Comparison of ENCODE assay signal across 14 mouse cellular contexts in the genomic region with DNA sequence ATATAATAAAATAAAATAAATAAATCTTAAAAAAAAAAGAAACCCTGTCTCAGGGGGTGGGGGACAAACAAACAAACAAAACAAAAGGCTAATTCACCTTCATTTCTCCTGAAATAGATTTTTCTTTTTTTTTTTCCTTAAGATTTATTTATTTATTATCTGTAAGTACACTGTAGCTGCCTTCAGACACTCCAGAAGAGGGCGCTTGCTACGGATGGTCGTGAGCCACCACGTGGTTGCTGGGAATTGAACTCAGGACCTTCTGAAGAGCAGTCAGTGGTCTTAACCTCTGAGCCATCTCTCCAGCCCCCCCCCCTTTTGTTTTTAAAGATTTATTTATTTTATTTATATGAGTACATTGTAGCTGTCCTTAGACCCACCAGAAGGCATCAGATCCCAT. TPM values are rescaled to one million over a fixed set of nuclear protein-coding genes. Genes with fewer than 3 reads are reported as not detected.
DNase-seq lines count a peak whose midpoint lies in the region; ATAC-seq and TF ChIP-seq lines count a peak whose summit lies in the region.
"Had no signal": no experiment of that assay in that cellular context is flagged by ENCODE, and none has a peak within 500 bp of the region (broad histone marks: within the 10 kb centered on the region; RNA-seq: fewer than 3 reads in every experiment).

No protein-coding gene starts in this region.

- 0 out of 2 replicates have a peak, but pooled peaks cover 6% of the 10 kb centered on the region for H3K4me1 ChIP-seq in limb, embryonic 12.5 days (replicated peaks)
- H3K4me1 ChIP-seq in limb, embryonic 10.5 days = peaks cover 11% of the 10 kb centered on the region
- H3K4me1 ChIP-seq in embryonic facial prominence, embryonic 15.5 days = 0 out of 2 replicates have a peak, but pooled peaks cover 4% of the 10 kb centered on the region

- no peak overlapping the region for H3K4me3 ChIP-seq in limb, embryonic 12.5 days (replicated peaks)
- H3K4me3 ChIP-seq in limb, embryonic 10.5 days = no peak overlapping the region
- peak overlapping the region; percentile 15 for H3K4me3 ChIP-seq in C2C12 (ENCODE audit: insufficient read depth, poor library complexity, severe bottlenecking)
- peak overlapping the region; percentile 76; the same call in 1 of the 2 replicates for H3K4me3 ChIP-seq in embryonic facial prominence, embryonic 15.5 days (replicated peaks)

- no peak overlapping the region for H3ac ChIP-seq in C2C12 (ENCODE audit: control insufficient read depth, insufficient read length, low read depth)

- 84% methylated on average over 4 of the region's 4 CpGs for WGBS in limb, embryonic 12.5 days
- WGBS in limb, embryonic 10.5 days = 83% methylated on average over 4 of the region's 4 CpGs
- WGBS in embryonic facial prominence, embryonic 15.5 days = 84% methylated on average over 4 of the region's 4 CpGs

- H3K27me3 ChIP-seq in limb, embryonic 12.5 days = no peaks in the 10 kb centered on the region
- H3K27me3 ChIP-seq in limb, embryonic 10.5 days (ENCODE audit: low read depth, poor library complexity, severe bottlenecking) = no peaks in the 10 kb centered on the region
- no peaks in the 10 kb centered on the region for H3K27me3 ChIP-seq in C2C12 (ENCODE audit: control insufficient read depth, insufficient read depth, insufficient read length)
- no peaks in the 10 kb centered on the region for H3K27me3 ChIP-seq in embryonic facial prominence, embryonic 15.5 days
- H3K27me3 ChIP-seq: intestine, embryonic 15.5 days had no signal

- H3K9me3 ChIP-seq in limb, embryonic 12.5 days = no peaks in the 10 kb centered on the region
- no peaks in the 10 kb centered on the region for H3K9me3 ChIP-seq in limb, embryonic 10.5 days (replicated peaks)
- no peaks in the 10 kb centered on the region for H3K9me3 ChIP-seq in embryonic facial prominence, embryonic 15.5 days (replicated peaks)
- H3K9me3 ChIP-seq: G1E; intestine, embryonic 15.5 days had no signal

- peak overlapping the region; percentile 78; the same call in 1 of the 2 replicates for H3K4me2 ChIP-seq in limb, embryonic 12.5 days
- H3K4me2 ChIP-seq in embryonic facial prominence, embryonic 15.5 days (replicated peaks) = no peak overlapping the region

- peaks cover 36% of the 10 kb centered on the region for H3K36me3 ChIP-seq in limb, embryonic 12.5 days
- H3K36me3 ChIP-seq in limb, embryonic 10.5 days = peaks cover 42% of the 10 kb centered on the region
- peaks cover 34% of the 10 kb centered on the region for H3K36me3 ChIP-seq in C2C12 (ENCODE audit: control insufficient read depth, insufficient read depth)
- H3K36me3 ChIP-seq in embryonic facial prominence, embryonic 15.5 days = peaks cover 33% of the 10 kb centered on the region
- H3K36me3 ChIP-seq: intestine, embryonic 15.5 days had no signal

- no peak overlapping the region for H3K27ac ChIP-seq in limb, embryonic 12.5 days
- no peak overlapping the region for H3K27ac ChIP-seq in limb, embryonic 10.5 days
- H3K27ac ChIP-seq in embryonic facial prominence, embryonic 15.5 days (replicated peaks) = no peak overlapping the region
- H3K27ac ChIP-seq: intestine, embryonic 15.5 days had no signal

- no peak for TF ChIP-seq CTCF in C2C12 (IDR thresholded peaks at IDR 0.05; ENCODE audit: control insufficient read depth, insufficient read depth, insufficient read length)

- peaks cover 14% of the 10 kb centered on the region for H3K79me3 ChIP-seq in C2C12 (ENCODE audit: low read depth)

- ATAC-seq in limb, embryonic 12.5 days (ENCODE audit: insufficient number of reproducible peaks, insufficient read depth, low FRiP score, low TSS enrichment, low read depth) = no peak
- ATAC-seq in embryonic facial prominence, embryonic 15.5 days (ENCODE audit: insufficient number of reproducible peaks, low FRiP score, low TSS enrichment, low read depth) = no peak
- no peak for ATAC-seq in megakaryocyte progenitor cell, adult 5-6 weeks (replicated peaks; ENCODE audit: poor library complexity)
- ATAC-seq: forebrain, embryonic 14.5 days; intestine, embryonic 15.5 days had no signal

- peaks cover 31% of the 10 kb centered on the region for H3K79me2 ChIP-seq in C2C12 (ENCODE audit: control insufficient read depth, insufficient read depth)

- peak; percentile 8 for DNase-seq in embryo, embryonic 10.5 days (ENCODE audit: low spot score)
- no peak for DNase-seq in embryo, embryonic 9.5 days (ENCODE audit: extremely low spot score)
- no peak for DNase-seq in limb, embryonic 10.5 days (ENCODE audit: low spot score)
- DNase-seq in urinary bladder, postnatal 4 days (ENCODE audit: low spot score in 2 of 2) = no peak

- no peak overlapping the region for H3K9ac ChIP-seq in limb, embryonic 12.5 days (replicated peaks)
- no peak overlapping the region for H3K9ac ChIP-seq in embryonic facial prominence, embryonic 15.5 days

TF ChIP-seq in C2C12, 6 proteins besides CTCF, POLR2A, EP300 and RAD21:
- TF ChIP-seq MAX (IDR thresholded peaks at IDR 0.05) (no peak), MYOD1 (IDR thresholded peaks at IDR 0.05; ENCODE audit: control insufficient read depth, insufficient read length, low read depth) (no peak), USF1 (IDR thresholded peaks at IDR 0.05; ENCODE audit: low read depth) (no peak), CEBPB (IDR thresholded peaks at IDR 0.05; ENCODE audit: low read depth) (no peak), MYOG (IDR thresholded peaks at IDR 0.05; ENCODE audit: control insufficient read depth, extremely low read depth, insufficient read length) (no peak), FOSL1 (IDR thresholded peaks at IDR 0.05; ENCODE audit: insufficient read depth, low read length, poor library complexity, severe bottlenecking) (no peak)

RNA-seq across cellular contexts. Expression of gene Tada2a, which starts 1.4 kb away (rescaled TPM):
- 41.2 and 41.3 TPM in 2 replicates for polyA plus RNA-seq in limb, embryonic 12.5 days (2016; fragmentation: Nextera tagmentation; extraction: Ambion mirVana)
- polyA plus RNA-seq in limb, embryonic 10.5 days (2016; fragmentation: Nextera tagmentation; extraction: Ambion mirVana) = 39.5 and 43.9 TPM in 2 replicates
- polyA plus RNA-seq in C2C12 (2012; fragmentation: generic; extraction: Trizol) = 10.2 TPM
- polyA plus RNA-seq in embryonic facial prominence, embryonic 15.5 days (2015; fragmentation: Nextera tagmentation; extraction: Ambion mirVana) = 32.9 and 34.7 TPM in 2 replicates
- total RNA-seq in megakaryocyte progenitor cell, adult 5-6 weeks (2015) = 23.8 and 24.0 TPM in 2 replicates
- 15.7 and 19.4 TPM in 2 replicates for total RNA-seq in megakaryocyte progenitor cell, adult 5-6 weeks (2017)

RNA-seq across cellular contexts. Expression of gene Acaca, which starts 1.5 kb away (rescaled TPM):
- polyA plus RNA-seq in limb, embryonic 12.5 days (2016; fragmentation: Nextera tagmentation; extraction: Ambion mirVana) = 22.5 and 26.2 TPM in 2 replicates
- 21.3 and 22.8 TPM in 2 replicates for polyA plus RNA-seq in limb, embryonic 10.5 days (2016; fragmentation: Nextera tagmentation; extraction: Ambion mirVana)
- 29.9 TPM for polyA plus RNA-seq in C2C12 (2012; fragmentation: generic; extraction: Trizol)
- polyA plus RNA-seq in embryonic facial prominence, embryonic 15.5 days (2015; fragmentation: Nextera tagmentation; extraction: Ambion mirVana) = 12.3 and 14.4 TPM in 2 replicates
- 31.0 and 33.0 TPM in 2 replicates for total RNA-seq in megakaryocyte progenitor cell, adult 5-6 weeks (2015)
- total RNA-seq in megakaryocyte progenitor cell, adult 5-6 weeks (2017) = 32.8 and 35.5 TPM in 2 replicates

RNA-seq across cellular contexts. Expression of gene Gm11437, which starts 39.3 kb away (rescaled TPM):
- polyA plus RNA-seq in limb, embryonic 12.5 days (2016; fragmentation: Nextera tagmentation; extraction: Ambion mirVana) = not detected in 2 replicates
- polyA plus RNA-seq in limb, embryonic 10.5 days (2016; fragmentation: Nextera tagmentation; extraction: Ambion mirVana) = not detected in 2 replicates
- polyA plus RNA-seq in C2C12 (2012; fragmentation: generic; extraction: Trizol) = not detected
- polyA plus RNA-seq in embryonic facial prominence, embryonic 15.5 days (2015; fragmentation: Nextera tagmentation; extraction: Ambion mirVana) = not detected in 2 replicates
- total RNA-seq in megakaryocyte progenitor cell, adult 5-6 weeks (2015) = not detected in 2 replicates
- not detected in 2 replicates for total RNA-seq in megakaryocyte progenitor cell, adult 5-6 weeks (2017)
- total RNA-seq: adrenal gland, postnatal 4 days; common myeloid progenitor, adult 5-6 weeks; G1E; neutrophil, adult 5-6 weeks had no signal
- polyA plus RNA-seq: forebrain, embryonic 14.5 days; G1E; intestine, embryonic 15.5 days had no signal

RNA-seq across cellular contexts. Expression of gene Dusp14, which starts 58.9 kb away (rescaled TPM):
- polyA plus RNA-seq in limb, embryonic 12.5 days (2016; fragmentation: Nextera tagmentation; extraction: Ambion mirVana) = 9.6 TPM in 2 replicates
- 5.6 and 7.3 TPM in 2 replicates for polyA plus RNA-seq in limb, embryonic 10.5 days (2016; fragmentation: Nextera tagmentation; extraction: Ambion mirVana)
- 25.4 TPM for polyA plus RNA-seq in C2C12 (2012; fragmentation: generic; extraction: Trizol)
- polyA plus RNA-seq in embryonic facial prominence, embryonic 15.5 days (2015; fragmentation: Nextera tagmentation; extraction: Ambion mirVana) = 37.5 and 40.2 TPM in 2 replicates
- not detected in 2 replicates for total RNA-seq in megakaryocyte progenitor cell, adult 5-6 weeks (2015)
- not detected in 2 replicates for total RNA-seq in megakaryocyte progenitor cell, adult 5-6 weeks (2017)
- total RNA-seq: common myeloid progenitor, adult 5-6 weeks; G1E had no signal
- polyA plus RNA-seq: G1E had no signal

Comparison
In these comparisons a context has a peak if more than half of its experiments do, and no peak if none do; other contexts are left out.
1. H3K4me3 ChIP-seq: peak in C2C12 (single experiment) and embryonic facial prominence, embryonic 15.5 days (single experiment); none in limb, embryonic 12.5 days (single experiment) and limb, embryonic 10.5 days (single experiment).